Mouse (Mus musculus) C2C12 (cell line): ENCODE results near the gene Gpr3.

Experiments
- CEBPB ChIP-seq: IDR thresholded peaks from one replicate; pipeline ENCODE4 v1.6.1; 2011; ENCODE audit warnings: low read depth, mild to moderate bottlenecking, control low read depth, moderate library complexity
- CTCF ChIP-seq: IDR thresholded peaks from one replicate; pipeline ENCODE4 v1.5.1; 2011; ENCODE audit not compliant: control insufficient read depth, insufficient read depth, insufficient read length
- MAX ChIP-seq: IDR thresholded peaks from one replicate; pipeline ENCODE4 v1.6.1; 2011; ENCODE audit warnings: mild to moderate bottlenecking, control low read depth
- MYOD1 ChIP-seq: IDR thresholded peaks from one replicate; pipeline ENCODE4 v1.6.1; 2011; ENCODE audit warnings: low read depth; ENCODE audit not compliant: control insufficient read depth, insufficient read length
- MYOG ChIP-seq: IDR thresholded peaks from one replicate; pipeline ENCODE4 v1.6.1; 2011; ENCODE audit not compliant: control insufficient read depth, insufficient read length; ENCODE audit errors: extremely low read depth
- USF1 ChIP-seq: IDR thresholded peaks from one replicate; pipeline ENCODE4 v1.6.1; 2011; ENCODE audit warnings: low read depth, mild to moderate bottlenecking, control low read depth, moderate library complexity

DNA sequence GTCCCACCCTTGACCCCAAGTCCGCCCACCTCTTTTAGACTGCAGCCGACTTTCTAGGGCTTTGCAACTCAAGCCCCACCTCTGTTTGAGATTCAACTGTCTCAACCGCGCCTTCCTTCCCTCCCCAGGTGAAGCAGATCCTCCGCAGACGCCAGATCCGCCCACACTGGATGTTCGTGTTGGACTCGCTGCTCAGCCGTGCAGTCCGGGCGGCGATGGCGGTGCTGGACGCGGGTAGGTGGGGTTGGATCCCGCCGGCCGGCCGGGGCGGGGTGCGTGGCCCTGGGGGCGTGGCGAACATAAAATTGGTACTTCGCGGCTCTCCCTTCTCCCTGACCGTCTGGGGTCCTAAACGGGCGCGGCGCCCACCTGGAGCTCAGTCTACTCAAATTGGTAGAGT lies 38.9 kb upstream of the Gpr3 start:
- no peak for TF ChIP-seq CEBPB
- no peak for TF ChIP-seq CTCF
- no peak for TF ChIP-seq MAX
- TF ChIP-seq USF1: no peak
- TF ChIP-seq MYOD1: no peak
- no peak for TF ChIP-seq MYOG
